Mouse (Mus musculus) kidney, postnatal 10 days (tissue): ENCODE measurements around the gene Krr1.
"Not testable (repeated sequence)": the region's sequence is repeated elsewhere in the genome, so short reads cannot be mapped to it uniquely, and the experiment has no call there.

Experiments used
- DNase-seq: peaks from one replicate; pipeline ENCODE4 v3.0.0; 2021; ENCODE audit warnings: mixed read lengths

Krr1 gene

GRCm38 (mm10) chr10:111983070-111983469, 10.6 kb downstream of the Krr1 start:
- no peak for DNase-seq

GRCm38 (mm10) chr10:111986453-111986852, 14.0 kb downstream of the Krr1 start:
- DNase-seq: no peak

GRCm38 (mm10) chr10:111995803-111996548, 23.5 kb downstream of the Krr1 start:
- DNase-seq: no peak

GRCm38 (mm10) chr10:111996549-111996904, 24.1 kb downstream of the Krr1 start:
- no peak for DNase-seq

- no peak for DNase-seq
Measured at GRCm38 (mm10) chr10:111996911-111997347, 24.5 kb downstream of the Krr1 start.

GRCm38 (mm10) chr10:111997671-111998070, 25.2 kb downstream of the Krr1 start:
- DNase-seq: no peak

- DNase-seq: no peak
Measured at GRCm38 (mm10) chr10:111999765-112000164, 27.3 kb downstream of the Krr1 start.

- DNase-seq: no peak
Measured at GRCm38 (mm10) chr10:112000568-112000967, 28.1 kb downstream of the Krr1 start.

- DNase-seq: no peak
Measured at GRCm38 (mm10) chr10:112001350-112001749, 28.9 kb downstream of the Krr1 start.

- no peak for DNase-seq
Measured at GRCm38 (mm10) chr10:112001756-112002520, 29.5 kb downstream of the Krr1 start.

GRCm38 (mm10) chr10:112002544-112003215, 30.2 kb downstream of the Krr1 start, which contains the start of gene Glipr1:
TSS of gene Glipr1 (minus strand) at chr10:112002631.
- peak; percentile 18 for DNase-seq

- DNase-seq: not testable (repeated sequence)
Measured at GRCm38 (mm10) chr10:112009511-112009910, 37.0 kb downstream of the Krr1 start.

GRCm38 (mm10) chr10:112023585-112023984, 51.1 kb downstream of the Krr1 start:
- DNase-seq: no peak

- DNase-seq: not testable (repeated sequence)
Measured at GRCm38 (mm10) chr10:112028689-112029088, 56.2 kb downstream of the Krr1 start.
